25 mouse cellular contexts compared by ENCODE assay signal in the genomic region with DNA sequence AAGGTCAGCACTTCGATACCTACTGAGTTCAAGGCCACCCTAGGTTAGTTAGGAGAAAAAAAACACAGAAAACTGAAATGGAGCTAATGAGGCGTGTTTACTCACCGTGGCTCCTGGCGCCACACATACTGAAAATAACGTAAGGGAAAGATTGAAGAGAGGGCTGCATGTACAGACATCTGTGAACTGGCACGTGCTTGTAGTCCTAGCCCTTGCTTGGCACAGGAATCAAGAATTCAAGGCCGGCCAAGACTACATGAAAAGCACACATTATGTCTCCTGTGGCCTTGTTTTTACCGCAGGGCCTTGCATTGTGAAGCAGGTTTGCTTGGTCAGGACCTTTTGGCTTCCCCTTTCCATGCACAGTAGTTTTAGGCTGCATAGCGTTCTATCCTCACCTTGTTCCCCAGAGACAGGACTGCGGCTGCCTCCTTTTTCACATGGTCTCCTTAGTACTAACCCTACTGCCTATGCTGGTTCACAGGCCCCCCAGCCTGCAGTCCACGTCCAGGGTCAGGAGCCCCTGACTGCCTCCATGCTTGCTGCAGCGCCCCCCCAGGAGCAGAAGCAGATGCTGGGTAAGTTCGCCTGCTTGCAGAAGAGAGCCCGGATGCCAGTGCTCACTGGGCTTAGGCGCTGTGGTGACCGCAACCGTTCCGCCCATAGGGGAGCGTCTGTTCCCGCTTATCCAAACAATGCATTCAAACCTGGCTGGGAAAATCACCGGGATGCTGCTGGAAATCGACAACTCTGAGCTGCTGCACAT. TPM values are rescaled to one million over a fixed set of nuclear protein-coding genes. Genes with fewer than 3 reads are reported as not detected.
"Had no signal": no experiment of that assay in that cellular context is flagged by ENCODE, and none has a peak within 500 bp of the region (broad histone marks: within the 10 kb centered on the region; RNA-seq: fewer than 3 reads in every experiment).

No protein-coding gene starts in this region.

- H3K4me2 ChIP-seq: kidney, embryonic 15.5 days; liver, embryonic 11.5 days; liver, embryonic 15.5 days; midbrain, embryonic 11.5 days; stomach, embryonic 15.5 days had no signal

- H3K27me3 ChIP-seq: kidney, embryonic 15.5 days; liver, embryonic 15.5 days; stomach, embryonic 15.5 days had no signal

- H3K9ac ChIP-seq: kidney, embryonic 15.5 days; liver, embryonic 15.5 days; stomach, embryonic 15.5 days had no signal

- DNase-seq: layer of hippocampus, postnatal 36 days; lung, adult 18-20 months; midbrain, embryonic 14.5 days; retina, postnatal 1 day; right cerebral cortex, postnatal 25 days; spleen, adult 18-20 months; thymus, adult 2 months; thymus, postnatal 14 days; thymus, postnatal 4 days had no signal

- H3K9me3 ChIP-seq: kidney, embryonic 15.5 days; liver, embryonic 15.5 days; stomach, embryonic 15.5 days had no signal

- H3K4me3 ChIP-seq: kidney, embryonic 15.5 days; left cerebral cortex, adult 2 months; liver, embryonic 15.5 days; stomach, embryonic 15.5 days had no signal

- H3K4me1 ChIP-seq: kidney, embryonic 15.5 days; stomach, embryonic 15.5 days had no signal

- H3K27ac ChIP-seq: kidney, embryonic 15.5 days; left cerebral cortex, adult 2 months; liver, embryonic 15.5 days; stomach, embryonic 15.5 days had no signal

RNA-seq across cellular contexts. Expression of gene Oxct2a, which starts 26.1 kb away (rescaled TPM):
- total RNA-seq: layer of hippocampus, postnatal 10 days; left cerebral cortex, adult 2 months; left cerebral cortex, postnatal 10 days; left cerebral cortex, postnatal 36 days; megakaryocyte progenitor cell, adult 5-6 weeks; megakaryocyte-erythroid progenitor cell, adult 5-6 weeks; midbrain, postnatal 0 days had no signal
- polyA plus RNA-seq: kidney, embryonic 15.5 days; limb, embryonic 11.5 days; liver, embryonic 15.5 days; lung, embryonic 16.5 days; midbrain, embryonic 11.5 days; midbrain, embryonic 14.5 days; neural tube, embryonic 11.5 days; neural tube, embryonic 14.5 days; stomach, embryonic 15.5 days had no signal

RNA-seq across cellular contexts. Expression of gene Bmp8a, which starts 45.7 kb away (rescaled TPM):
- total RNA-seq: layer of hippocampus, postnatal 10 days; layer of hippocampus, postnatal 36 days; megakaryocyte-erythroid progenitor cell, adult 5-6 weeks had no signal
